Mouse (Mus musculus): ENCODE results near the gene Map2k3.
"Not testable (repeated sequence)": the region's sequence is repeated elsewhere in the genome, so short reads cannot be mapped to it uniquely, and the experiment has no call there.

Map2k3 gene

DNA sequence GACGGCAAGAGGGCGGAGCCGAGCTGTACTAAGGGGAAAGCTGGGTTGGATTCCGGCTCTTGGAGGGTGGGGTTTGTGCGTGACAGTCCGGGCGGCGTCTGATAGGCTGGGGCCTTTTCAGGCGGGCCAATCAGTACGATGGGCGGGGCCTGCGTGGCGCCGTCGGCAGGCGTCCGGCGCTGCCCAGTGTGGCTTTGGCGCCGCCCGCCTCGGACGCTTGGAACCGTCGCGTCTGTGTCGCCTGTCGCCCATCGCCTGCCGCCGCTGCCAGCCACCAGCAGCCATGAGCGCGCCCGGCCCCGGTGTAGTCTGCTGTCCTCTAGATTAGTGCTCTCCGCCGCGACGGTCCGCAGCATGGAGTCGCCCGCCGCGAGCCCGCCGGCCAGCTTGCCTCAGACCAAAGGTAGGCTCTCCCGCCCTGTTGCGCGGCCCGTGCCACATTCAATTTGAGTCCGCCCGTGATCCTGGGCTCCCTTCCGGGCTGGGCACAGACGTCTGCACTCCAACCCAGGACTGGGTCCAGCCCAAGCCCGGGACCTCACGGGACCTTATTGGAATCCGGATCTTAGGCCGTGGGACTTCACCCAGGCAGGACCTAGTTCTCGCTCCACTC is at the start of gene Map2k3:
Gene Map2k3 (plus strand): TSS at position 165 of the 613 bp plus-strand sequence.
- peak; percentile 96 for DNase-seq (ENCODE audit: low spot score)

DNA sequence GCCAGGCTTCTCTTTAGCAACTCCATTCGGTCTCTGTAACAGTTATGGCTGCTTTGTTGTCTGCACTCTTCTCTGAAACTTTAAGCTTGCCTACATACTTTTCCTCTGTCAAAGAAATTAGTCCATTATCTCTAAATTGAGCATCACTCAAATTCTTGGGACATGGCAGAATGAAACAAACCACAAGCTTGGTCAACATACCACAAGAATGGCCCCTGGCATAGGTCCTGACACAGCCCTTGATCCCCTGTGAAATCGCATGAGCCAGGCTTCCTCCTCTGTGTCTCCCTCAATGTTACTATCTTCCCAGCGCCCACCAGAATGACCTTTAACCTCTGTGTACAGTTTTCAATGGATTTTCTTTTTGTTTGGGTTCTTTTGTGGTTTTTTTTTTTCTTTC is 49.4 kb upstream of the Map2k3 start:
- no peak for DNase-seq (ENCODE audit: low spot score)

DNA sequence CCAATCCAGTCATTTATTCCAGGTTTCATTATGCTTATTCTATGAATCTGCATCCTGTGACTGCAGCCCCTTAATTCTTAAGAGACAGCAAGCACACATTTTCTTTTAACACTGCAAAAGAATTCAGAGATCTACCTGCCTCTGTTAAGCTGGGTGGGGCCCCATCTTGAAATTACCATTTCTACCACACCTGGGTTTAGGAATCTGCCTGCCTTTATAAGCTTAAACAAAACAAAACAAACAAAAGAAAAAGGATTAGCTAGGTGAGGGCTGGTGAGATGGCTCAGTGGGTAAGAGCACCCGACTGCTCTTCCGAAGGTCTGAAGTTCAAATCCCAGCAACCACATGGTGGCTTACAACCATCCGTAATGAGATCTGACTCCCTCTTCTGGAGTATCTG is 44.8 kb upstream of the Map2k3 start:
- not testable (repeated sequence) for DNase-seq (ENCODE audit: low spot score)

DNA sequence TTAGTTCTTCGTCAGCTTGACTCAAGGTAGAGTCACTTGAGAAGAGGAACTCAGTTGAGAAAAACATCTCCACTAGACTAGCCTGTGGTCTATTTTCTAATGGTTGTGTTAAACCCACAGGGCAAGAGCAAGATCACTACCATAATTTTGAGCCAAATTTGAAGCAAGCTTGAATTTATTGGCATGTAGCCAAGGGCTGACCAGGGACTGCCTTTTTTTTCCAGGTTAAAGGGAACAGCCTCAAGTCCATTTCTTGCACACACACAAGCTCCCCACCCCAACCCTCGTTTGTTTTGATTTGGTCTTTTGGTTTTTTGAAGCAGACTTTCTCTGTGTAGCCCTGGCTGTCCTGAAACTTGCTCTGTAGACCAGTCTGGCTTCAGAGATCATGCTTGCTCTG is 42.0 kb upstream of the Map2k3 start:
- no peak for DNase-seq (ENCODE audit: low spot score)

DNA sequence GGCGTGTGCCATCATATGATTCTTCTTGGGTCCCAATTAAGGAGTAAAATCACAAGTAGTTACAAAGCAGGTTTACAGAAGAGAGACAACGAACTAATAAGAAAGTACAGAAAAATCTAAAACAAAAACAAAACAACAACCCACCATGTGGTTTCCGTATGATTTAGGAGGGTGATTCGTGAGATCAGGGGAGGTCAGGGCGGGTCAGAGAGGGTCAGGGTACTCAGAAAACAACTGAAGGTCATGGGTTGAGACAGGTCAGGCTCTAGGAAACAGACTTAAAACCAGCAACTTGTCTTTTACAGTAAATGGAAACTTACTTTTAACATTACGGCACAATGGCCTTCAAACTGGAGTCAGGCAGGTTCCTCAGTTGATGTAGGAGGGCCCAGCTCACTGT is 41.5 kb upstream of the Map2k3 start:
- DNase-seq (ENCODE audit: low spot score), result no peak

DNA sequence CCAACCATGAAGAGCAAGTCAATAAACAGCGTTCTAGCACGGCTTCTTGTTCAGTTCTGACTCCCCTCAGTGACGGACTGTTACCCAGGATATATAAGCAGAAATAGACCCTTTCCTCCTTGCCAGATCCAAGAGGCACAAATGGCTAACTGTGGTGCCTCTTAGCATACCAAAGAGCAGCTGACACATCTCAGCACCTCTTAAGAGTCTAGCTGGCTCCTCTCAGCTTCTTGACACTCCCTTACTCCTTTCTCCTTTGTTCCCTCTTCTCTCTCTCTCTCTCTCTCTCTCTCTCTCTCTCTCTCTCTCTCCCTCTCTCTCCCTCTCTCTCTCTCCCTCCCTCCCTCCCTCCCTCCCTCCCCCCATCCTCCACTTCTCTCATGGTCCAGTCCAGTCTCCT is 41.1 kb upstream of the Map2k3 start:
- DNase-seq (ENCODE audit: low spot score), result no peak

DNA sequence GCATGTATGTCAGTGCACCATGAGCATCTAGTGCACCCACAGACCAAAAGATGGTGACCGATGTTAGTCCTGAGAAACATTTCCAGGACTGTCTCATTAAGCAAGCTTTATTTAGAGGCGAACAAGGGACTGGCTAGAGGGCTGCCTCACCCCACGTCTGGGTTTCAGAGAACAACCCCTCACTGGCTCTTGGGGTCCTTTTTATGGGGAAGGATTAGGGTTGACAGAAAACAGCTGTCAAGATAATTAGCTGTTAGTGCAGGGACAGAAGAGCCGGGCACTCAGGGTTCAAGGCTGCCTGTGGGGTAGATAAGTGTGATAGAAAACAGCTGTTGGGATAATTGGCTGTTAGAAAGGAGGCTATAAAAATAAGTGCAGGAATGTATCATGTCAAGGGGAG is 35.9 kb upstream of the Map2k3 start:
- DNase-seq (ENCODE audit: low spot score), result no peak

DNA sequence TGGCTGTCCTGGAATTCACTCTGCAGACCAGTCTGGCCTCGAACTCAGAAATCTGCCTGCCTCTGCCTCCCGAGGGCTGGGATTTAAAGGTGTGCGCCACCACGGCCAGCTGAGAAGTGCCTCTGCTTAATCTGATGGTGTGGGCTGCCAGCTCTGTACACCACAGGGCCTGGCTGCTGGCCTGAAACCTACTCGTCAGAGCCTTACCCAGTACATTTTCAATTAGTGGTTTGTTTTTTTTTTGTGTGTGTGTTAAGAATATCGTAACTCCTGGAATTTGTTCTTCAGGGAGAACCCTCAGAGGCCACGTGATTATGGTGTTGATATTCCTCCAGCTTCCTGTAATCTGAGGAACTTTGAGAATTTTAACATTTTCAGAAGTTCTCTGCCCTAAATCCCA is 29.8 kb upstream of the Map2k3 start:
- no peak for DNase-seq (ENCODE audit: low spot score)

DNA sequence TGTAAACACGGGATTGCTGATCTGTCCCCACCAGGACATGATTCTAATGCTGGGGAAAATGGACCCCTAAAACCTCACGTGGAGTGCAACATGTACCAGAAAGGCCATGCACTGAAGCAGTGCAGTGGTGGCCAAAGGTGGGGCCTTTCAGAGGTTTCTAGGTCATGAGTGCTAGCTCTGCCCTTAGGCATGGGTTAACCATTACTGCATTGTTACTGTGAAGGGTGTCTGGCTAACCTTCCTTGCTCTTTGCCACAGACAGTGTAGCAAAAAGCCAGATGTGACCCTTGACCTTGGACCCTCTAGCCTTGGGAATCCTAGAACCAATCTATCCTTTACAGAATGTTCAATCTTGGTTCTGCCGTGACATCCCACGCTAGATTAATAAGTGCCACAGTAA is 29.3 kb upstream of the Map2k3 start:
- no peak for DNase-seq (ENCODE audit: low spot score)

DNA sequence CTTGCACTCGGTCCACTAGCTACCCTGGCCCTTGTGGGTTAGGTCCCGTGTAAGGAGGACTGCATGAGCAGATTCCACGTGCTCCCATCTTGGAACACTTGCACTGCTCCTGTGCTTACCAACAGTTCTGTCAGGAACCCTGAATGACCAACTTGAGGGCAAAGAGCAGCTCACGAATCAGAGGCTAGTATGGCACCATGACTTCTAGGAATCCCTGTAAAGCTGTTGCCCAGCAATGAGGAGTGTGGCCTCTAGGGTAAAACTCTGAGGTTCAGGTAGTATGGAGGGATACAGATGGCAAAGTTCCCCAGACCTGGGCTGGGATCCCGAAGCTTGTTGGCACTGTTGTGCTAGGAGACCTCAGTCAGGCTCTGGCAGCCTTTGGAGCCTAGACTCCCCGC is 28.2 kb upstream of the Map2k3 start:
- DNase-seq (ENCODE audit: low spot score), result no peak

DNA sequence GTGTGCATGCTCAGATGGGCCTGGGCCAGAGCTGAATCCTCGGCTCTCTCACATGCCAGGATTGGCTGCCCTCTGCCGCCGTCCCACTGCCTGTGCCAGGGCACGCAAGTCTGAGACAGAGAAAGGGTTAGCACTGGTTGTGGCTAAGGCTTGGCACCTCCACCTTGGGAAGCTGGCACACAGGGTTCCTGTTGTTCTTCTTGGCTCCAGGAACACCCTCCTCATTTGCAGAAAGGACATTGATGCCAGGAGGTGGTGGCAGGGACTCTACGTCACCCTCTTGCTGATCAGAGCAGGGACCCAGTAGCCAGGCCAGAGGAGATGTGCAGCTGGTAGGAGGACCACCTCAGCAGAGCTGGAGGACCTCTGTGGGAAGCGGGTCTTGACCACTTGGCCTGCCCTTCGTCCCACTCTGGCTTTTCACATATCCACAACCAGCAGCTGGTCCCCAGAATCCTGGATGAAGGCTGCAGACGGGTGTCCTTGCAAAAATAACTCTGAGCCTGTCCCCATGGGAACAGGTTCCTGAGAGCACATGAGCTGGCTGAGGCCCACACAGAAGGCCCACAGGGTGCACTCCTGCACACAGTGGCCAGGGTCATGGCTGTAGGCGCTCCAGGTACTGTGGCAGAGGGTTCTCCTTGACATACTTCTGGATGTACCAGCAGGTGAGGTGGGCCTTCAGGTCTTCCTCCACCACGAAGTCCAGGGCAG is 26.3 kb upstream of the Map2k3 start:
- DNase-seq (ENCODE audit: low spot score), result no peak

DNA sequence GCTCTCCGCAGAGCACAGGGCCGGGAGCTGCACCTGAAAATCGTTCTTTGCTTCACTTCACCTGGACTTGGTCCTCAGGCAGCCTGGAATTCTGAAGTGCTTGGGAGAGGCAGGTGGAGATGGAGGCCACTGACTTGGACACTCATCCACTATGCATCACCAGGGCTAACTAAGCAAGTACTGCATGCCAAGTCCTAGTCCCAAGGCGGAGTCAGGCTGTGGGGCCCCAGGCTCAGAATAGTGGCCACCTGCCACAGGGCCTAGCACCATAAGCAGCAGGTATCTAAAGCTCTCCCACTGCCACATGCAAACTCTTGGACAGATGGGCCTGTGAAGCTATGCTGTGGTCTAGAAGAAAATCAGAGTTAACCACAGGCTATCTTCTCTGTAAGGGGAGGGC is 25.4 kb upstream of the Map2k3 start:
- DNase-seq (ENCODE audit: low spot score), result no peak

DNA sequence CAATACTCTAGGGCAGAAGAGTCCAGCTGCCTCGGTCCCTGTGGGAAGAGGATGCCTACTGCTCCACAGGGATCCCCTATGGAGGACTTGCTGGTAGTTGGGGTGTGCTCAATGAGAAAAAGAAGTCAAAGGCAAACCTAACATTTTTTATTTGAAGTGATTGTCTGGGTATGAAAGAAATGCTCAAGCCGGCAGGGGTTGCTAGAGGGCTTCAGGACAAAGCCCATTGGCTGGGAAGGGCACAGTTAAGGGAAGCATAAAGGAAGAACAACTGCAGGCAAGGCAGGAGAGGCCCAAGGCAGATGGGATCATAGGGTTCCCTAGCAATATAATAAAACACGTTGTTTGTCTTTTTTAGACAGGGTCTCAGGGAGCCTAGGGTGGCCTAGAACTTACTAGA is 23.8 kb upstream of the Map2k3 start:
- DNase-seq (ENCODE audit: low spot score), result no peak

DNA sequence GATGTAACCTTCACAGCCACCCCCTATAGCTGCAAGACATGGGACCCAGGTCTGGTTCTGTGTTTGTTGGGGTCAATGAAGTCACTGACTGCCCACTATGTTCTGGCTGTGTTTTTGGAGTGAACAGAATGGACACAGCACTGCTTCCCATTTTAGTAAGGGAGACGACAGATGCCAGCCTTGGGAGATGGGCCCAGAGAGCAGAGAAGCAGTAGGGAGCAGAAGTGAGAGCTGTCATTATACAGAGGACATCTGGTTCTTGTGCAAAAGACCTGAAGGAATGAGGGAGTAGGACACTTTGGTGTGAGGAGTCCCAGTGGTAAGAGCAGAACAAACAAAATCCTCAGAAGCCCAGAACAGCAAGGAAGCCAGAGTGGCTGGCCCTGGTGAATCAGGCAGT is 22.2 kb upstream of the Map2k3 start:
- DNase-seq (ENCODE audit: low spot score), result no peak

DNA sequence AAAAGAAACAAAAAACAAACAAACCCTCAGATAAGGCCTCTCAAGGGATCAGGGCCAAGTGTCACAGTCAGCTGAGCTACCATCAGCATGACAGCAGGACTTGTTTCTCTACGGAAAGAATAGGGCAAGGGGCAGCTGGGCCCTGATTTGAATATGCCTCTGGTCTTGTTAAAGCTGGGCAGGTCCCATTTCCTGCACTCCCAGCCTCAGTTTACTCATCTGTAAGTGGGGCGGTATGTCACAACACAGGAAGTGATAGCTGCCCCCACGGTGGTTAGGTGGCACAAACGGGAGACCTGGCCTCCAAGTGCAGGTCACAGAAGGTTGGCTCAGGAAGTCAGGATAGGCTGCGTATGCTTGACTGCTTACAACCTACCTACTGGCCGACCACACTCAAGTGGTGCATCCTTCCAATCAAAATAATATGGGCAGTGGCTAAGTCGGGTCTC is 19.3 kb upstream of the Map2k3 start:
- DNase-seq (ENCODE audit: low spot score), result no peak

DNA sequence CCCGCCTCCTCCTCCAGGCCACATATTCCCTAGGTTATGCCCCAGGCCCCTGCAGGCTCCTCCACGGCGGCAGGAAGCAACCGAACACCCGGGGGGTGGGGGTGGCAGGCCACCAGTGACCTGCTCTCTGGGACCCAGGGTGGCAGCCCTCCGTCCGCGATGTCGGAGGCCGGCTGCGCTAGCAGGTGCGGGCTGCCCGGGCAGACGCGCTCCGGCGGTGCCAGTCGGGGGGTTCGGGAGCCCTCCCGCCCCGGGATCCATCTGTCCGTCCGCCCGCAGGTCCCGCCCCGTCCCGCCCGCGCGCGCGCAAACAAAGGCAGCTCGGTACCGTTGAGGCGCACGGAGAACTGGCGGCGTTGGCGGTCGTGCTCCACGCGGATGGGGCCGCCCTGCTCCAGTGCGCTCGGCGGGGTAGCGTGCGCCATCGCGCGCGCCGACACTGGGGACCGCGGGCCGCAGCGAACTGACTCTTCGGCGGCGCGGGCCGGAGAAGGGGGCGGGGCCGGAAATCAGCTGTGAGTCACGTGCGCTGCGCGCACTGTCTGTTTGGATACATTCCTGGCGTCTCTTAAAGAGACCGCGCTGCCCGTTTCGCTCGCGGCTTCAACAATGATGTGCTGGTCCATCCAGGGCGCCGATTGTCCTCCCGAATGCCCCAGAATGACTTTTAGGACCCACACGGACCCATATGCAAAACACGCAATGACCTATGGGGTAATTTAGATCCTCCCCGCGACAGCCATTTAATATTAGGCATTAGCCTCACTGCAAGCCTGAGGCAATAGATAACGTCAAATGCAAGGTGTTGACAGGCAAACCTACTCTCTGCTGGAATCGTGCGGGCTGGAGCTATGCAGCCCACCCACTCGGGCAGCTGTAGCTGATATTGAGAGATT is 18.3 kb upstream of the Map2k3 start:
- DNase-seq (ENCODE audit: low spot score), result peak; percentile 93

DNA sequence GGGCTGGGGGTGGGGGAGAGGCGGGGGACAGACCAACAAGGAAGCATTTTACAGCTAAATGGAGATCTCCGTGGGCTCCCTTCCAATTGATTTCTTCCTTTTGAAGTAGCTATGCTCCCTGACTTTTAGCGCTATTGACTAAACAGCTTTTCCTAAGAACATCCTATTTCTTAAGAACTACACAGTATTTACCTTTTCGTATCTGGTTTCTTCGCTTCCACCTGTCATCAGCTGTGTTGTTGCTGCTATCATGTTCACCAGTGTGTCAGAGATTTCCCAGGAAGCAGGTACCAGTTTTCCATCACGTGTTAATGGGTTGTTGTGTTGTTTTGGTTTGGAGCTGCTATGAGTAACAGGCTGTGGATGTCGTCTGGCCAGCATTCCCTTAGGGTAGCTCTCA is 17.3 kb upstream of the Map2k3 start, which contains the start of gene Natd1:
Gene Natd1 (minus strand): TSS at position 260 of the 400 bp plus-strand sequence.
- DNase-seq (ENCODE audit: low spot score), result no peak

DNA sequence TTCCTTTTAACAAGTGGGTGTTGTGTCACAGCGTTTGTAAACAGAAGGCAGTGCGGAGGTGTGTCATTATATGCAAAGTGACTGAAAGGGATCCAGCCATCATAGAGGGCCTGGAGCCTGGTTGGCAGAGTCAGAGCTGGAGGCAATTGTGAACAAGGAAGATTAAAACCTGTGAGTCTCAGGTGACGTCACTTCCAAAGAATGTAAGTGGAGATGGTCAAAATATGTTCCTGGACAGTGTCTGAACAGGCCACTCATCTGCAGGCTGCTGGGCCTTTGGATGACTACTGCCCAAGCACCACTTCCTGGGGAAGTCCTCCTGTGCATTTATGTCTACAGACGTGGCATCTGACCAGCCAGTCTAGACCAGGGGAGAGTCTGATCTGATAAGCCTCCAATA is 16.6 kb upstream of the Map2k3 start:
- no peak for DNase-seq (ENCODE audit: low spot score)

DNA sequence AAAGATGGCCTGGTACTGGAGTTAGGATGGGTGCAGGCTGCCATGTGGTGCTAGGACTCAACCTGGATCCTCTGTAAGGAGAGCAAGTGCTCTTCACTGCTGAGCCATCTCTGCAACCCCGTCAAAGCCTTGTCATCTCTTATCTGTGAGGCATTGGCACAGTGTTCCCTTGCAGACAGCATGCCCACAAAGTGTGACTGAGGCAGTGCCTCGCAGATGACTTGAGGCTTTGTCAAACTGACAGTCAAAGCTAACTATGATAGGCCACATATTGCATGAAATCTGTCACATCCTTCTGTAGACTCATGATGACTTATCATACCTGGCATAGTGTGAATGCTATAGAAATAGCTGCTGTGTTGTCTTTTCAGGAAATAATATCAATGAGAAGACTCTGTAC is 11.8 kb upstream of the Map2k3 start:
- DNase-seq (ENCODE audit: low spot score), result no peak

DNA sequence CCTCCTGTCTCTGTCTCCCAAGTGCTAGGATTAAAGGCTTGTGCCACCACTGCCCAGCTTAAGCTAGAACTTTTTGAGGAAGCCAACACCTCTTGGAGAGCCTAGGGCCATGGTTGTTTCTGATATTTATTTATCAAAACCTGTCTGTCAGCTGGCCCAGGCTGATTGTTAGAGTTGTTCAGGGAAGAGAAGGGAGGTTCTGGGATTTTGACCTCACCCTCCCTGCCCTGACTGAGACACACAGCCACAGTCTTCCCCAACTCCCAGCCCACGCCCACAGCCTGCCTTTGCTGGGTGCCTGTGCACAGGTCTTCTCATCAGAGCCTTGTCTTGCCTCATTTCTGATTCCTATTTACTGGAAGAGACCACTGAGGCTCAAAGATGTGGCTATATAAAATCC is 9.6 kb upstream of the Map2k3 start:
- no peak for DNase-seq (ENCODE audit: low spot score)

DNA sequence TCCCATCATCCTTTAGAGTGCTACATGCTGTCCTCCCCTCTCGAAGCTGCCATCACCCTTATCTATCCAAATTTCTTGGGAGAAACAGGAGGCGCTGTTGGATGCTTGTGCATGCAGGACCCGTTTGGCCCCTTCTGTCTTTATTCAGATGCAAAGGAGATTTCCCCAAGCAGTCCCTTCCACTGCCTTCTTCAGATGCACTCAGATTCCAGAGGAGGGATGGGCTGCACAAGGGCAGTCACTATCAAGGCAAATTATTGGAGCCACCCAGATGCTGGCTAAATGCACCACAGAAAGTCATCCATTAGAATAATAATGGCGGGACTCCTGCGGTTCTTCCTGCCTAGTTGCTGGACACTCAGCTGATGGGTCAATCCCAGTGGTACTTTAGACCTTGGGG is 8.9 kb upstream of the Map2k3 start:
- no peak for DNase-seq (ENCODE audit: low spot score)

DNA sequence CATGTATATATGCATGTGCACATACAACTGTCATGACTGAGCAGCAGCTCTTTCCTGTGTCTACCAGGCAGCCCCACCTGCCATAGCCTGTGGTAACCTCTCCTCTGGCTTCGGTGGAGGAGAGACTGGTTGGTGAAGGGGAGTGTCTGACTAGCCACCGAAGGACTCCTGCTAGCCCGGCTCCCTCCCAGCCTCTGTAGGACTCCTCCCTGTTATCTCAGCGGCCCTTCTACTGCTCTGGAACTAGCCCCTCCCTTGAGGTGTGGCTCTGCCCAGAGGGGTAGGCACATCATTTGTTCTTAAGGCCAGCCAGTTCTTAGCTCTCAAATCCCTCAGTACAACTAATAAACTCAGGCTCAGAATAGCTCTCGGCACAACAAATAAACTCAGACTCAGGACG is 7.3 kb upstream of the Map2k3 start:
- no peak for DNase-seq (ENCODE audit: low spot score)

DNA sequence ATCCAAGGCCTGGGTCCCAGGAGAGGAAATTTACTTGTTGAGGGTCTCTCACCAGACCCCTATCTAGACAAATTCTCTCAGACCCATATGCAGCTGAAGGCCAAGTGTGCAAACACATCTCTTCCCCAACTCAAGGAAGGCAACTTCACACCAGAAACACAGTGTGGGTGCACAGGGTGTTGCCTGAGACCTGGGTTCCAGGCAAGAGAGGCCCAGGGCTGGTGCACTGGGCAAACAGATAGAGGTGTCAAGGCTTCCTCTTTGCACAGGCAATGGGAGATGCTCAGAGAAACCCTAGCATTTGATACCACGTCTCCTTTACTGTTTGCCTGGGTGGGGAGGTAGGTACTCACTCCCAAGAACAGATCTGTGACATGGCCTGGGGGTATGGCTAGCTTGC is 6.9 kb upstream of the Map2k3 start:
- no peak for DNase-seq (ENCODE audit: low spot score)
